Mouse (Mus musculus): ENCODE measurements around the gene Eef1e1. TPM values are rescaled to one million over a fixed set of nuclear protein-coding genes. Genes with fewer than 3 reads are reported as not detected.
A peak's percentile ranks its signal among the peaks of the same experiment; 100 is the strongest.

Gene Eef1e1
- polyA plus RNA-seq, 1 experiment: 44.7 TPM

GRCm38 (mm10) chr13:38657865-38658264 is 993 bp downstream of the Eef1e1 start:
- Histone ChIP-seq H3K36me3 (ENCODE audit: control insufficient read depth, insufficient read depth) (peaks cover 26% of the 10 kb centered on the region), H3K4me3 (peak overlapping the region; percentile 77), H3ac (ENCODE audit: control insufficient read depth, insufficient read length) (peak overlapping the region; percentile 18), H3K27me3 (ENCODE audit: control insufficient read depth, insufficient read depth, insufficient read length) (no peaks in the 10 kb centered on the region), H3K79me2 (ENCODE audit: control insufficient read depth, insufficient read depth) (peaks cover 21% of the 10 kb centered on the region), H3K4me2 (ENCODE audit: low read depth) (peak overlapping the region; percentile 91)
- TF ChIP-seq MAX (IDR thresholded peaks at IDR 0.05; ENCODE audit: low read depth): no peak
- TF ChIP-seq POLR2A (IDR thresholded peaks at IDR 0.05; ENCODE audit: insufficient read length, low read depth): no peak
- TF ChIP-seq USF1 (IDR thresholded peaks at IDR 0.05; ENCODE audit: low read depth): no peak
- TF ChIP-seq MYOD1 (IDR thresholded peaks at IDR 0.05; ENCODE audit: control insufficient read depth in 1 of 3, insufficient read length in 2 of 3, low read depth in 2 of 3): no peak

- H3K4me2 ChIP-seq (ENCODE audit: low read depth): no peak overlapping the region
- TF ChIP-seq POLR2AphosphoS2 (IDR thresholded peaks at IDR 0.05; ENCODE audit: insufficient read length, low read depth): no peak
- TF ChIP-seq MYOD1 (IDR thresholded peaks at IDR 0.05; ENCODE audit: control insufficient read depth in 1 of 3, insufficient read length in 2 of 3, low read depth in 2 of 3): no peak
- TF ChIP-seq USF1 (IDR thresholded peaks at IDR 0.05; ENCODE audit: low read depth): no peak
- TF ChIP-seq MAX (IDR thresholded peaks at IDR 0.05; ENCODE audit: low read depth): no peak
- TF ChIP-seq POLR2A (IDR thresholded peaks at IDR 0.05; ENCODE audit: insufficient read length, low read depth): no peak
- no peak for TF ChIP-seq REST (IDR thresholded peaks at IDR 0.05; ENCODE audit: insufficient read depth, insufficient read length)
- no peak for TF ChIP-seq CEBPB (IDR thresholded peaks at IDR 0.05; ENCODE audit: insufficient read depth, poor library complexity, severe bottlenecking)
- TF ChIP-seq SRF (IDR thresholded peaks at IDR 0.05; ENCODE audit: control insufficient read depth, insufficient read length, low read depth): no peak
- no peak for TF ChIP-seq TCF3 (IDR thresholded peaks at IDR 0.05; ENCODE audit: insufficient read length, low read depth)
- TF ChIP-seq MYOG (IDR thresholded peaks at IDR 0.05; ENCODE audit: control insufficient read depth in 1 of 3, insufficient read depth in 1 of 3, insufficient read length in 2 of 3, low read depth in 2 of 3): no peak
- H3K79me2 ChIP-seq (ENCODE audit: control insufficient read depth, insufficient read depth): no peaks in the 10 kb centered on the region
- no peak overlapping the region for H3K4me3 ChIP-seq
- peaks cover 71% of the 10 kb centered on the region for H3K36me3 ChIP-seq (ENCODE audit: control insufficient read depth, insufficient read depth)
- no peak overlapping the region for H3ac ChIP-seq (ENCODE audit: control insufficient read depth, insufficient read length)
- no peaks in the 10 kb centered on the region for H3K27me3 ChIP-seq (ENCODE audit: control insufficient read depth, insufficient read depth, insufficient read length)
These were observed 8.6 kb downstream of the Eef1e1 start for GRCm38 (mm10) chr13:38650292-38650691.

- TF ChIP-seq MYOG (IDR thresholded peaks at IDR 0.05; ENCODE audit: control insufficient read depth in 1 of 3, insufficient read depth in 1 of 3, insufficient read length in 2 of 3, low read depth in 2 of 3) (no peak), MAX (IDR thresholded peaks at IDR 0.05; ENCODE audit: low read depth) (no peak), REST (IDR thresholded peaks at IDR 0.05; ENCODE audit: insufficient read depth, insufficient read length) (no peak), E2F4 (IDR thresholded peaks at IDR 0.05; ENCODE audit: insufficient read depth) (no peak), USF1 (IDR thresholded peaks at IDR 0.05; ENCODE audit: low read depth) (no peak), TCF3 (IDR thresholded peaks at IDR 0.05; ENCODE audit: insufficient read length, low read depth) (no peak), SRF (IDR thresholded peaks at IDR 0.05; ENCODE audit: control insufficient read depth, insufficient read length, low read depth) (no peak), POLR2AphosphoS2 (IDR thresholded peaks at IDR 0.05; ENCODE audit: insufficient read length, low read depth) (no peak), TCF12 (IDR thresholded peaks at IDR 0.05; ENCODE audit: insufficient read depth, poor library complexity, severe bottlenecking) (no peak), POLR2A (IDR thresholded peaks at IDR 0.05; ENCODE audit: insufficient read length, low read depth) (no peak), MYOD1 (IDR thresholded peaks at IDR 0.05; ENCODE audit: control insufficient read depth in 1 of 3, insufficient read length in 2 of 3, low read depth in 2 of 3) (no peak), CEBPB (IDR thresholded peaks at IDR 0.05; ENCODE audit: insufficient read depth, poor library complexity, severe bottlenecking) (no peak)
- no peak overlapping the region for H3ac ChIP-seq (ENCODE audit: control insufficient read depth, insufficient read length)
- H3K36me3 ChIP-seq (ENCODE audit: control insufficient read depth, insufficient read depth): peaks cover 70% of the 10 kb centered on the region
- H3K79me2 ChIP-seq (ENCODE audit: control insufficient read depth, insufficient read depth): no peaks in the 10 kb centered on the region
- no peaks in the 10 kb centered on the region for H3K27me3 ChIP-seq (ENCODE audit: control insufficient read depth, insufficient read depth, insufficient read length)
- no peak overlapping the region for H3K4me3 ChIP-seq
- no peak overlapping the region for H3K4me2 ChIP-seq (ENCODE audit: low read depth)
These were observed 9.8 kb downstream of the Eef1e1 start for GRCm38 (mm10) chr13:38649069-38649468.

GRCm38 (mm10) chr13:38641414-38641813 is 17.4 kb downstream of the Eef1e1 start:
- H3K4me3 ChIP-seq: no peak overlapping the region
- no peak overlapping the region for H3K4me2 ChIP-seq (ENCODE audit: low read depth)
- no peaks in the 10 kb centered on the region for H3K79me2 ChIP-seq (ENCODE audit: control insufficient read depth, insufficient read depth)
- no peaks in the 10 kb centered on the region for H3K27me3 ChIP-seq (ENCODE audit: control insufficient read depth, insufficient read depth, insufficient read length)
- peaks cover 32% of the 10 kb centered on the region for H3K36me3 ChIP-seq (ENCODE audit: control insufficient read depth, insufficient read depth)
- no peak overlapping the region for H3ac ChIP-seq (ENCODE audit: control insufficient read depth, insufficient read length)
- TF ChIP-seq SRF (IDR thresholded peaks at IDR 0.05; ENCODE audit: control insufficient read depth, insufficient read length, low read depth) (no peak), CEBPB (IDR thresholded peaks at IDR 0.05; ENCODE audit: insufficient read depth, poor library complexity, severe bottlenecking) (no peak), MAX (IDR thresholded peaks at IDR 0.05; ENCODE audit: low read depth) (no peak), REST (IDR thresholded peaks at IDR 0.05; ENCODE audit: insufficient read depth, insufficient read length) (no peak), USF1 (IDR thresholded peaks at IDR 0.05; ENCODE audit: low read depth) (no peak), TCF3 (IDR thresholded peaks at IDR 0.05; ENCODE audit: insufficient read length, low read depth) (no peak), POLR2AphosphoS2 (IDR thresholded peaks at IDR 0.05; ENCODE audit: insufficient read length, low read depth) (no peak), E2F4 (IDR thresholded peaks at IDR 0.05; ENCODE audit: insufficient read depth) (no peak), MYOD1 (IDR thresholded peaks at IDR 0.05; ENCODE audit: control insufficient read depth in 1 of 3, insufficient read length in 2 of 3, low read depth in 2 of 3) (no peak), TCF12 (IDR thresholded peaks at IDR 0.05; ENCODE audit: insufficient read depth, poor library complexity, severe bottlenecking) (no peak)

- Histone ChIP-seq H3ac (ENCODE audit: control insufficient read depth, insufficient read length) (no peak overlapping the region), H3K36me3 (ENCODE audit: control insufficient read depth, insufficient read depth) (peaks cover 29% of the 10 kb centered on the region), H3K79me2 (ENCODE audit: control insufficient read depth, insufficient read depth) (no peaks in the 10 kb centered on the region), H3K4me3 (no peak overlapping the region), H3K27me3 (ENCODE audit: control insufficient read depth, insufficient read depth, insufficient read length) (no peaks in the 10 kb centered on the region), H3K4me2 (ENCODE audit: low read depth) (no peak overlapping the region)
- TF ChIP-seq MAX (IDR thresholded peaks at IDR 0.05; ENCODE audit: low read depth) (no peak), TCF3 (IDR thresholded peaks at IDR 0.05; ENCODE audit: insufficient read length, low read depth) (no peak), MYOG (IDR thresholded peaks at IDR 0.05; ENCODE audit: control insufficient read depth in 1 of 3, insufficient read depth in 1 of 3, insufficient read length in 2 of 3, low read depth in 2 of 3) (no peak), REST (IDR thresholded peaks at IDR 0.05; ENCODE audit: insufficient read depth, insufficient read length) (no peak), E2F4 (IDR thresholded peaks at IDR 0.05; ENCODE audit: insufficient read depth) (no peak), TCF12 (IDR thresholded peaks at IDR 0.05; ENCODE audit: insufficient read depth, poor library complexity, severe bottlenecking) (no peak)
These were observed 17.9 kb downstream of the Eef1e1 start for GRCm38 (mm10) chr13:38640961-38641360.
